8 mouse cellular contexts compared by ENCODE assay signal in genomic region chr11:119022895-119023615, GRCm38 (mm10). TPM values are rescaled to one million over a fixed set of nuclear protein-coding genes. Genes with fewer than 3 reads are reported as not detected.
DNase-seq lines count a peak whose midpoint lies in the region.

Cbx2 (plus strand) TSS chr11:119022962.

- H3K9me3 ChIP-seq in megakaryocyte, embryonic 14.5 days, result no peaks in the 10 kb centered on the region

- peaks cover 24% of the 10 kb centered on the region for H3K4me1 ChIP-seq in megakaryocyte, embryonic 14.5 days

- H3K36me3 ChIP-seq in megakaryocyte, embryonic 14.5 days (replicated peaks; ENCODE audit: low read length), result peaks cover 7% of the 10 kb centered on the region

- peak; percentile 60 for DNase-seq in adipocyte (ENCODE audit: low spot score)
- DNase-seq in cerebellum, postnatal 4 days (ENCODE audit: low spot score in 2 of 2), result peak; percentile 73 to 91
- DNase-seq in gastrocnemius, postnatal 14 days, result peak; percentile 87
- peak; percentile 91 for DNase-seq in induced T-regulatory cell, adult 2 months (ENCODE audit: low read depth)
- peak; percentile 70 to 84 for DNase-seq in left cerebral cortex, postnatal 14 days (ENCODE audit: low spot score in 2 of 2)
- DNase-seq in right cerebral cortex, postnatal 14 days, result peak; percentile 75
- peak; percentile 85 for DNase-seq in yolk sac, embryonic 10.5 days (ENCODE audit: low spot score)

- peak within 1 kb of the TSS; percentile 91 for H3K4me3 ChIP-seq in megakaryocyte, embryonic 14.5 days (replicated peaks)

- H3K27me3 ChIP-seq in megakaryocyte, embryonic 14.5 days (replicated peaks), result peaks cover 92% of the 10 kb centered on the region

- intact Hi-C loops in gastrocnemius, postnatal 14 days (cut with DNase I; ENCODE audit: low total_unique reads), result no loop called here
- intact Hi-C loops in left cerebral cortex, postnatal 14 days (cut with DNase I), result loop anchor here (2.0 kb wide), 1 partner anchor 24 kb away; no protein-coding TSS in a partner anchor

RNA-seq across cellular contexts. Expression of gene Cbx2, which starts in this region (rescaled TPM):
- total RNA-seq in gastrocnemius, postnatal 14 days (2021), result 1 to 10 TPM; 1.4 to 1.9 TPM
- 1 to 10 TPM; 2.4 to 3.4 TPM for total RNA-seq in left cerebral cortex, postnatal 14 days (2021)
- 0.46 TPM in 1 of 2 replicates, not detected in the other for polyA plus RNA-seq in megakaryocyte, embryonic 14.5 days (2012; ENCODE audit: insufficient read depth, low replicate concordance)

Comparison
In these comparisons a context has a peak if more than half of its experiments do, and no peak if none do; other contexts are left out.
1. Peak in every context shown above with its lines: DNase-seq and H3K4me3 ChIP-seq.